Mouse (Mus musculus) lung, postnatal 14 days (tissue): ENCODE results near the gene Calcoco1.

Source experiments
- DNase-seq: peaks from one replicate; pipeline ENCODE4 v3.0.0; 2021

Calcoco1 gene

GRCm38 (mm10) chr15:102721980-102722475, at the start of gene Calcoco1:
Calcoco1 (minus strand) TSS chr15:102722178.
- peak; percentile 96 for DNase-seq

- DNase-seq, result no peak
Observed at GRCm38 (mm10) chr15:102770866-102771265, 48.9 kb upstream of the Calcoco1 start.

GRCm38 (mm10) chr15:102765207-102765606, 43.2 kb upstream of the Calcoco1 start:
- no peak for DNase-seq

GRCm38 (mm10) chr15:102761745-102762378, 39.9 kb upstream of the Calcoco1 start:
- peak; percentile 50 for DNase-seq

- no peak for DNase-seq
Observed at GRCm38 (mm10) chr15:102757686-102758085, 35.7 kb upstream of the Calcoco1 start.

- no peak for DNase-seq
Observed at GRCm38 (mm10) chr15:102755053-102755452, 33.1 kb upstream of the Calcoco1 start.

GRCm38 (mm10) chr15:102754361-102754760, 32.4 kb upstream of the Calcoco1 start:
- DNase-seq, result no peak

GRCm38 (mm10) chr15:102753170-102753569, 31.2 kb upstream of the Calcoco1 start:
- DNase-seq, result peak; percentile 49

GRCm38 (mm10) chr15:102752164-102752563, 30.2 kb upstream of the Calcoco1 start:
- DNase-seq, result no peak

- DNase-seq, result peak; percentile 26
Observed at GRCm38 (mm10) chr15:102750241-102750640, 28.3 kb upstream of the Calcoco1 start.

- DNase-seq, result no peak
Observed at GRCm38 (mm10) chr15:102749103-102749502, 27.1 kb upstream of the Calcoco1 start.

- no peak for DNase-seq
Observed at GRCm38 (mm10) chr15:102747853-102748252, 25.9 kb upstream of the Calcoco1 start.

- no peak for DNase-seq
Observed at GRCm38 (mm10) chr15:102747286-102747640, 25.3 kb upstream of the Calcoco1 start.

GRCm38 (mm10) chr15:102746488-102747285, 24.7 kb upstream of the Calcoco1 start:
- DNase-seq, result peak; percentile 27

- DNase-seq, result no peak
Observed at GRCm38 (mm10) chr15:102746126-102746487, 24.1 kb upstream of the Calcoco1 start.

GRCm38 (mm10) chr15:102745387-102745786, 23.4 kb upstream of the Calcoco1 start:
- DNase-seq, result no peak

GRCm38 (mm10) chr15:102744831-102745230, 22.9 kb upstream of the Calcoco1 start:
- DNase-seq, result no peak

GRCm38 (mm10) chr15:102744416-102744815, 22.4 kb upstream of the Calcoco1 start:
- no peak for DNase-seq

GRCm38 (mm10) chr15:102743996-102744395, 22.0 kb upstream of the Calcoco1 start:
- DNase-seq, result no peak

- DNase-seq, result no peak
Observed at GRCm38 (mm10) chr15:102743196-102743595, 21.2 kb upstream of the Calcoco1 start.

- DNase-seq, result peak; percentile 96
Observed at GRCm38 (mm10) chr15:102742589-102742988, 20.6 kb upstream of the Calcoco1 start.

GRCm38 (mm10) chr15:102739520-102740297, 17.7 kb upstream of the Calcoco1 start:
- peak; percentile 72 for DNase-seq

GRCm38 (mm10) chr15:102738434-102738833, 16.5 kb upstream of the Calcoco1 start:
- no peak for DNase-seq
